Mouse (Mus musculus) brain, adult 2 months (tissue): ENCODE data around the gene Vmn2r85.
"Not testable (repeated sequence)": the region's sequence is repeated elsewhere in the genome, so short reads cannot be mapped to it uniquely, and the experiment has no call there.

Experiments
- DNase-seq: peaks from one replicate; pipeline ENCODE4 v3.0.0; 2011; ENCODE audit warnings: low read depth, low spot score

Gene Vmn2r85

GRCm38 (mm10) chr10:130429603-130430002, at the start of gene Vmn2r85:
Vmn2r85 (minus strand) TSS chr10:130429703.
- DNase-seq, result not testable (repeated sequence)

DNA sequence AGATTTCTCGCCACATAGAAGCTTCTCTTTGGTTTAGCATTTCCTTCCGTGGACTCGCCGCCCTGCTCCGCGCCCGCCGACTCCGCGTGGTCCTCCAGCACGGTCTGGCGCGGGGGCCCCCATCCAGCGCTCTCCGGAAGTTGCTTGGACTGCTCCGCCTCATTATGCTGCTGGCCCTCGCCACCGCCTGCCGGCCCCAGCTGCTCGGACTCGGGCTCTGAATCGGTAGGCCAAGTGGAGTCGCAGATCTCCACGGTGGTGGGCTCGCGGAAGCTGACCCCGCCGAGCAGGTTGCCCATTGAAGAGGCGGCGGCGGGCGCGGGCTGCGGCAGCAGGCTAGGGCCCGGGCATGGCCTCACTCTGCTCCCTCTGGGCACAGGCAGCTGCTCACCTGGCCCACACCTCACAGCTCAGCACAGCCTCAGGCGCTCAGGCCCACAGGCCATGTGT, 40.8 kb upstream of the Vmn2r85 start:
- peak; percentile 31 for DNase-seq

GRCm38 (mm10) chr10:130455950-130456349, 26.4 kb upstream of the Vmn2r85 start, which contains the start of gene Vmn2r86:
Vmn2r86 (minus strand) TSS chr10:130456050.
- DNase-seq, result not testable (repeated sequence)

DNA sequence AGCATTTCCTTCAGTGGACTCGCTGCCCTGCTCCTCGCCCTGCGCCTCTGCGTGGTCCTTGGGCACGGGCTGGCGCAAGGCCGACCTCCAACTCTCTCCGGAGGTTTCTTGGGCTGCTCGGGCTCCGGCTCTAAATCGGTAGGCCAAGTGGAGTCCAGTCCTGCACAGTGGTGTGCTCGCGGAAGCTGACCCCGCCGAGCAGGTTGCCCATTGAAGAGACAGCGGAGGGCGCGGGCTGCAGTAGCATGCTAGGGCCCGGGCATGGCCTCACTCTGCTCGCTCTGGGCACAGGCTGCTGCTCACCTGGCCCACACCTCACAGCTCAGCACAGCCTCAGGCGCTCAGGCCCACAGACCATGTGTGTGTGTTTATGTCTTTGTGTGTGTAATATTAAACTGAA, 15.3 kb upstream of the Vmn2r85 start:
- DNase-seq, result no peak

GRCm38 (mm10) chr10:130434185-130434898, 4.8 kb upstream of the Vmn2r85 start:
- not testable (repeated sequence) for DNase-seq

- not testable (repeated sequence) for DNase-seq
Measured at GRCm38 (mm10) chr10:130422368-130422767, 7.1 kb downstream of the Vmn2r85 start.

GRCm38 (mm10) chr10:130420401-130420800, 9.1 kb downstream of the Vmn2r85 start:
- no peak for DNase-seq

DNA sequence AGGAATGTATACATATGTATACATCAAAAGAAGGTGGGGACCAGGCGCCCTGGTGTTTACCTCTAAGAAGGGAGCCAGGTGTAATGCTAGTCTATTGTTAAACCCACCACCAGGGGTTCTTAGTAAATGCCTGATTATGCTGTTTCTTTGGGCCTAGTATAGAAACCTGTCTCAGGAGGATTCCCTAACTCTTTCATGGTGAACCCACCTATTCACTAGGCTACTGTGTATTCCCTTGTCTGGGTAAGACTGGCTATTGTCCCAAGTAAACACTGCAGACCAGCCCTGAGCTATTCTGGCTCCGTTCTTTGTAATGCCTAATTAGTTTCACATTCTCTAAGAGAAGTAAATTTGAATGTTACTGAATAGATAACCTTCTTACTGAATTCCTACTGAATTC, 9.5 kb downstream of the Vmn2r85 start:
- not testable (repeated sequence) for DNase-seq

GRCm38 (mm10) chr10:130416352-130416751, 13.2 kb downstream of the Vmn2r85 start:
- DNase-seq, result not testable (repeated sequence)

GRCm38 (mm10) chr10:130412167-130412698, 17.3 kb downstream of the Vmn2r85 start:
- not testable (repeated sequence) for DNase-seq

DNA sequence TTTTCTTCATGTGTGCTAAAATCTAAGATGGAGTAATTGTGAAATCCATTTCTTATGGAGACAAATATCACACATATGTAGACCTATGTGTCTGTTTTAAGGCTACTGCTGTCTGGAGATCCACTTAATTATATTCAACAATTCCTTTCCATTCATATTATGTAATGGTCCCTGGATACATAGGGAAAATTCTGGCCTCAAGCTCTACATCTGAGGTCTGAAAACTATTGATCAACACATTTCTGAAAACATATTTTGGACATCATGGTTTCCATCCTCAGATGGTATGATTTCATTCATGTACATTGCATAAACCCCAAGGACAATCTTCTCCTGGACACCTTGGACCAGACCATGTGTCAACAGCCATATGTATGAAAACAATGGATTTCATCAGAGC, 35.3 kb downstream of the Vmn2r85 start, which contains the start of gene Vmn2r84:
Gene Vmn2r84, minus strand, starts transcription at position 101 of the 400 bp plus-strand sequence.
- DNase-seq, result no peak

GRCm38 (mm10) chr10:130375145-130375544, 54.4 kb downstream of the Vmn2r85 start:
- DNase-seq, result no peak

DNA sequence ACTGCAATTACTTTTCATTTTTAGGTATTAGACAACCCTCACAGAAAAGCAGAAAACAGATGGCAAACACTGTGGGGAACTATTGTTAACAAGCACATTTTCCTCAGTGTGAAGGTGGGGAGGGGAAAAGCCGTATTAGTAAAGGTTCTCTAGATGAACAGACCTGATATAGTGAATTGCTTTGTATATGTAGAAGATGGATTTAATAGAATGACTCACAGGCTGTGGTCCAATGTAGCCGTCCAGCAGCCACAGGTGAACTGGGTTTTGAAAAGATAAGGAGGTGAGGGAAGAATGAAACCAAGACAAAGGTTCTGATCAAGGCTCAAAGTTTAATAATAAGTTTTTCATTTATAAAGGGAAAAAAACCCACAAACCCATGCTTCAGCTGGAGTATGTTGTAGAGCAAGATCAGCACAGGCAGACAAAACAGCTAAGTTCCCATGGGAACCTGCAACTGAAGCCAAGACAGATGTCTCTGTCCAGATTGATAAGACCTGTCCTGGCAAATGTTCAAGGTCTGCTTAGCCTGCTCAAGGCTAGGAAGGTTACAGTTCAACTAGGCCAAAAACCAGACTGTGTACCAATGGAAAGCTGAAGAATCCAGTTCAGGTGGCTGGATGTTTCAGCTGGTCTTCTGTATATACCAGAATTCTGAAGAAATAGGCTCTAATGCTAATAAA, 56.9 kb downstream of the Vmn2r85 start:
- no peak for DNase-seq

- DNase-seq, result no peak
Measured at GRCm38 (mm10) chr10:130371644-130372043, 57.9 kb downstream of the Vmn2r85 start.

DNA sequence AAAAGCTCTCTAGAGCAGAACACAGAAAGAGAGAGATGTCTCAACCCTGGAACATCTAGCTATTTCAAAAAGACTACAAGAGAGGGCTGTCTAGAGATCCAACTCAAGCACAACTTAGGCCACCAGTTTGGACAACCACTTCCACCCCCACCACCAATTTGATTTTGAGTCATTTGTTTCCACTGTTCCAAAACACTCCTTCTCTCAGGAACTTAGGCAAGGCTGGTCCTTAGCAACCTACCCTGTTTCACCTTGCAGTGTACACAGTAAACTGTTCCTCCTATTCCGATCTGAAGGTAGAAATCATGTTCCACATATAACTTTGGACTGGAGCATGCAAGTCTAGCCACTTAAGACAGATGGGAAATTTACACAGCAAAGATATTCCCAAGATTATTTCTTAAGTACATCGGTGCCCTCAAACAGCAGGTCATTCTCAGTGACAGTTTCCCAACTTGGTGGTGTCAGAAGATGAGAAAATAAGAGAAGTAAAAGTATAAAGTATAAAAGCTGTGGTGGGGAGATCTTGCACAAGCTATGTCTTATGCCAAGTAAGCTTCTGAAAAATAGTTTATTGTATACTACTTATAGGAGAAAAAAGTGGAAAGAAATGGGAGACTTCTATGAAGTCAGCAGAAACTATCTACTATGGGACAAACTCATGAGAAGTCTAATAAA, 59.4 kb downstream of the Vmn2r85 start:
- no peak for DNase-seq

DNA sequence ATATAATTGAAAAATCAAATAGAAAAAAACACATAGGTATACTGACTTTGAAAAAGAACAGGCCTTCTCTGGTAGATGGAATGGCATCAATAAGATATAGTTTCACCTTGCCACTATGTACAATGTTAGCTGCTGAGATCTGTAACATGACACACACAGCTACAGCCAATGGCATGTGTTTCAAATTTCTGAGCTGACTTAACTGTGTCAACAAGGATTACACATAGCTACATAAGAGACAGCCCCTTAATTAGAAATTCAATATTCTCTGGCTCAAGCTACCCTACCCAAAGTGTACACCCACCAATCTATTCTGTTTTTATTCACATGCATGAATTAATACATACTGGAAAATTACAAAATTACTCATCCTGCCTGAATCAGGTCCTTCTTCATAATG, 61.1 kb downstream of the Vmn2r85 start:
- DNase-seq, result no peak

- no peak for DNase-seq
Measured at GRCm38 (mm10) chr10:130364766-130365165, 64.7 kb downstream of the Vmn2r85 start.
